Mouse (Mus musculus) liver, embryonic 14.5 days (tissue): ENCODE data around the gene Ivns1abp. TPM values are rescaled to one million over a fixed set of nuclear protein-coding genes. Genes with fewer than 3 reads are reported as not detected.

ENCODE experiments used
- ATAC-seq: fragments of 200-750 bp; cut with Nextera tagmentation; 2 replicates; pipeline ENCODE4 v1.8.0; 2017; ENCODE audit warnings: moderate number of reproducible peaks, mild to moderate bottlenecking, moderate library complexity; ENCODE audit not compliant: insufficient read depth
- DNase-seq, 3 experiments: peaks; one replicate each; pipeline ENCODE4 v3.0.0-alpha.2; 2012 to 2013; ENCODE audit warnings: low read depth in 3 of 3, low spot score in 3 of 3
- H3K27ac ChIP-seq: fragments of 300-500 bp; sonication (generic); 2 replicates; pipeline ENCODE4 v1.5.1; 2014; ENCODE audit warnings: moderate library complexity, mild to moderate bottlenecking, control low read depth, inconsistent platforms
- H3K27me3 ChIP-seq: fragments of 300-500 bp; sonication (generic); 2 replicates; pipeline ENCODE4 v1.6.1; 2014; ENCODE audit warnings: mild to moderate bottlenecking, low read length, moderate library complexity; ENCODE audit not compliant: control insufficient read depth, insufficient read depth
- H3K36me3 ChIP-seq: fragments of 300-500 bp; sonication (generic); replicated peaks from 2 replicates; pipeline ENCODE4 v1.6.1; 2014; ENCODE audit warnings: low read depth; ENCODE audit not compliant: control insufficient read depth, insufficient read depth
- H3K4me1 ChIP-seq, 2 experiments: fragments of 200-500 bp in 1 of 2; fragments of 300-500 bp in 1 of 2; sonication (generic) in 1 of 2; replicated peaks; 2 replicates each; pipeline ENCODE4 v1.6.1; 2012 to 2014; ENCODE audit warnings: antibody characterized with exemption in 1 of 2, inconsistent platforms in 1 of 2, low read length in 1 of 2; ENCODE audit not compliant: control insufficient read depth in 2 of 2, insufficient read depth in 2 of 2
- H3K4me2 ChIP-seq: fragments of 300-500 bp; sonication (generic); 2 replicates; pipeline ENCODE4 v1.6.1; 2014; ENCODE audit warnings: low read depth, mild to moderate bottlenecking, control low read depth, moderate library complexity
- H3K4me3 ChIP-seq, 2 experiments: fragments of 200-500 bp in 1 of 2; fragments of 300-500 bp in 1 of 2; sonication (generic) in 1 of 2; 2 replicates each; pipeline ENCODE4 v1.5.1; 2012 to 2014; ENCODE audit warnings: low read depth in 2 of 2, low read length in 2 of 2, mild to moderate bottlenecking in 2 of 2, control low read depth in 1 of 2, inconsistent platforms in 1 of 2, moderate library complexity in 1 of 2; ENCODE audit not compliant: insufficient read depth in 1 of 2
- H3K9ac ChIP-seq: fragments of 300-500 bp; sonication (generic); replicated peaks from 2 replicates; pipeline ENCODE4 v1.6.1; 2014; ENCODE audit warnings: mild to moderate bottlenecking, control low read depth, moderate library complexity
- H3K9me3 ChIP-seq: fragments of 300-500 bp; sonication (generic); 2 replicates; pipeline ENCODE4 v1.6.1; 2016; ENCODE audit warnings: low read length, mixed read lengths; ENCODE audit not compliant: control insufficient read depth
- CTCF ChIP-seq: IDR thresholded peaks from 2 replicates; pipeline ENCODE4 v1.5.1; 2016; ENCODE audit warnings: antibody characterized with exemption, low read depth, control low read depth
- EP300 ChIP-seq: IDR thresholded peaks from 2 replicates; pipeline ENCODE4 v1.6.1; 2016; ENCODE audit warnings: antibody characterized with exemption, low read depth
- WGBS: fragments of 180-500 bp; shearing (Covaris S2); extraction: QIAGEN DNeasy Blood & Tissue Kit; methylation state at CpG from one replicate; pipeline ENCODE4 v1.1.7; 2014; ENCODE audit not compliant: insufficient replicate concordance; 5-methylcytosine and 5-hydroxymethylcytosine counted together
- polyA plus RNA-seq, 2 experiments: library from polyadenylated mRNA; depleted of rRNA in 1 of 2; stranded (reverse) in 1 of 2; unstranded in 1 of 2; fragments of >200 nt; fragmentation: Nextera tagmentation in 1 of 2; extraction: Ambion mirVana in 1 of 2; gene quantifications; 2 replicates each; pipeline versions ENCODE4 v1.2.1 to v1.2.3; 2012 to 2014

Gene Ivns1abp
- polyA plus RNA-seq, 2 experiments: 57.0 to 68.6 TPM

GRCm38 (mm10) chr1:151370573-151370972 lies 26.3 kb downstream of the Ivns1abp start:
- H3K27me3 ChIP-seq: no peaks in the 10 kb centered on the region
- WGBS: 77% methylated on average over 3 of the region's 3 CpGs
- H3K9me3 ChIP-seq: no peaks in the 10 kb centered on the region
- no peak overlapping the region for H3K4me2 ChIP-seq
- DNase-seq: no peak
- TF ChIP-seq CTCF: no peak
- TF ChIP-seq EP300: no peak
- no peak overlapping the region for H3K27ac ChIP-seq
- no peak overlapping the region for H3K4me3 ChIP-seq
- peaks cover 15% of the 10 kb centered on the region for H3K36me3 ChIP-seq
- H3K4me1 ChIP-seq: no peaks in the 10 kb centered on the region
- H3K9ac ChIP-seq: no peak overlapping the region
- no peak for ATAC-seq

- TF ChIP-seq EP300: no peak
- TF ChIP-seq CTCF: no peak
- no peak for DNase-seq
- ATAC-seq: no peak
- no peak overlapping the region for H3K9ac ChIP-seq
- H3K27me3 ChIP-seq: no peaks in the 10 kb centered on the region
- no peak overlapping the region for H3K4me2 ChIP-seq
- 72% methylated on average over 5 of the region's 5 CpGs for WGBS
- H3K36me3 ChIP-seq: peaks cover 7% of the 10 kb centered on the region
- H3K4me1 ChIP-seq: no peaks in the 10 kb centered on the region
- no peak overlapping the region for H3K4me3 ChIP-seq
- no peaks in the 10 kb centered on the region for H3K9me3 ChIP-seq
- no peak overlapping the region for H3K27ac ChIP-seq
Observed at GRCm38 (mm10) chr1:151371543-151371942, 27.3 kb downstream of the Ivns1abp start.

GRCm38 (mm10) chr1:151372823-151373222 lies 28.5 kb downstream of the Ivns1abp start:
- Histone ChIP-seq H3K9me3 (no peaks in the 10 kb centered on the region), H3K9ac (no peak overlapping the region), H3K4me3 (no peak overlapping the region), H3K36me3 (peaks cover 6% of the 10 kb centered on the region), H3K27ac (no peak overlapping the region), H3K27me3 (no peaks in the 10 kb centered on the region), H3K4me1 (no peaks in the 10 kb centered on the region), H3K4me2 (no peak overlapping the region)
- WGBS: 75% methylated on average over 1 of the region's 1 CpGs
- ATAC-seq (no peak), DNase-seq (no peak)
- no peak for TF ChIP-seq EP300
- TF ChIP-seq CTCF: no peak

- no peak for ATAC-seq
- DNase-seq: no peak
- H3K4me2 ChIP-seq: no peak overlapping the region
Observed at GRCm38 (mm10) chr1:151377353-151377752, 33.1 kb downstream of the Ivns1abp start.

GRCm38 (mm10) chr1:151390029-151390428 lies 45.8 kb downstream of the Ivns1abp start:
- Histone ChIP-seq H3K27me3 (no peaks in the 10 kb centered on the region), H3K4me3 (no peak overlapping the region), H3K9ac (no peak overlapping the region), H3K4me2 (no peak overlapping the region), H3K4me1 (no peaks in the 10 kb centered on the region), H3K36me3 (no peaks in the 10 kb centered on the region), H3K9me3 (no peaks in the 10 kb centered on the region), H3K27ac (no peak overlapping the region)
- no peak for ATAC-seq
- peak; percentile 52 for TF ChIP-seq CTCF
- no peak for TF ChIP-seq EP300
- no peak for DNase-seq
- WGBS: 86% methylated on average over 1 of the region's 1 CpGs

More at GRCm38 (mm10) chr1:151377353-151377752, 33.1 kb downstream of the Ivns1abp start:
- H3K36me3 ChIP-seq: no peaks in the 10 kb centered on the region; the same call in 1 of the 2 replicates
- no peak overlapping the region for H3K27ac ChIP-seq
- H3K4me3 ChIP-seq: no peak overlapping the region
- no peaks in the 10 kb centered on the region for H3K27me3 ChIP-seq
- no peaks in the 10 kb centered on the region for H3K9me3 ChIP-seq
- TF ChIP-seq EP300: no peak
- TF ChIP-seq CTCF: peak; percentile 37; the same call in 1 of the 2 replicates
- H3K9ac ChIP-seq: no peak overlapping the region
- no peaks in the 10 kb centered on the region for H3K4me1 ChIP-seq
- WGBS: 81% methylated on average over 3 of the region's 3 CpGs
